Mouse (Mus musculus) hindbrain, postnatal 0 days (tissue): ENCODE measurements around the gene Rnf220. TPM values are rescaled to one million over a fixed set of nuclear protein-coding genes. Genes with fewer than 3 reads are reported as not detected.

ENCODE experiments used
- ATAC-seq: fragments of 200-750 bp; cut with Nextera tagmentation; 2 replicates; pipeline ENCODE4 v1.8.0; 2017; ENCODE audit warnings: mild to moderate bottlenecking, moderate TSS enrichment, moderate library complexity
- DNase-seq: peaks from one replicate; pipeline ENCODE4 v3.0.0-alpha.2; 2015; ENCODE audit warnings: low spot score
- H3K27ac ChIP-seq: fragments of 300-500 bp; sonication (generic); 2 replicates; pipeline ENCODE4 v1.5.1; 2014; ENCODE audit warnings: mild to moderate bottlenecking
- H3K27me3 ChIP-seq: fragments of 300-500 bp; sonication (generic); 2 replicates; pipeline ENCODE4 v1.6.1; 2014; ENCODE audit warnings: low read length, mixed read lengths; ENCODE audit not compliant: insufficient read depth
- H3K36me3 ChIP-seq: fragments of 300-500 bp; sonication (generic); 2 replicates; pipeline ENCODE4 v1.6.1; 2014; ENCODE audit warnings: low read length, mixed read lengths; ENCODE audit not compliant: insufficient read depth
- H3K4me1 ChIP-seq: fragments of 300-500 bp; sonication (generic); 2 replicates; pipeline ENCODE4 v1.6.1; 2014; ENCODE audit warnings: antibody characterized with exemption, low read length, mixed read lengths; ENCODE audit not compliant: insufficient read depth
- H3K4me2 ChIP-seq: fragments of 300-500 bp; sonication (generic); 2 replicates; pipeline ENCODE4 v1.6.1; 2014; ENCODE audit warnings: low read depth, mild to moderate bottlenecking, low read length, moderate library complexity, mixed read lengths
- H3K4me3 ChIP-seq: fragments of 300-500 bp; sonication (generic); 2 replicates; pipeline ENCODE4 v1.5.1; 2014; ENCODE audit warnings: low read length
- H3K9ac ChIP-seq: fragments of 300-500 bp; sonication (generic); replicated peaks from 2 replicates; pipeline ENCODE4 v1.6.1; 2014; ENCODE audit warnings: mild to moderate bottlenecking, low read length, moderate library complexity, mixed read lengths
- H3K9me3 ChIP-seq: fragments of 300-500 bp; sonication (generic); 2 replicates; pipeline ENCODE4 v1.6.1; 2016; ENCODE audit warnings: low read length, mixed read lengths
- CTCF ChIP-seq: IDR thresholded peaks from 2 replicates; pipeline ENCODE4 v1.5.1; 2016; ENCODE audit warnings: antibody characterized with exemption, control low read depth, low read depth
- WGBS: fragments of 180-500 bp; shearing (Covaris S2); extraction: QIAGEN DNeasy Blood & Tissue Kit; methylation state at CpG from one replicate; pipeline ENCODE4 v1.1.7; 2014; 5-methylcytosine and 5-hydroxymethylcytosine counted together
- polyA plus RNA-seq: library from polyadenylated mRNA; unstranded; fragments of >200 nt; fragmentation: Nextera tagmentation; extraction: Ambion mirVana; gene quantifications from 2 replicates; pipeline ENCODE4 v1.2.1, GENCODE M21; 2015
- total RNA-seq: library from RNA; depleted of rRNA; stranded (reverse); fragments of >200 nt; gene quantifications from 2 replicates; pipeline ENCODE4 v1.2.3, GENCODE M21; 2014

Gene Rnf220
- total and polyA plus RNA-seq, 2 experiments from 2014 or later = 105 to 156 TPM

DNA sequence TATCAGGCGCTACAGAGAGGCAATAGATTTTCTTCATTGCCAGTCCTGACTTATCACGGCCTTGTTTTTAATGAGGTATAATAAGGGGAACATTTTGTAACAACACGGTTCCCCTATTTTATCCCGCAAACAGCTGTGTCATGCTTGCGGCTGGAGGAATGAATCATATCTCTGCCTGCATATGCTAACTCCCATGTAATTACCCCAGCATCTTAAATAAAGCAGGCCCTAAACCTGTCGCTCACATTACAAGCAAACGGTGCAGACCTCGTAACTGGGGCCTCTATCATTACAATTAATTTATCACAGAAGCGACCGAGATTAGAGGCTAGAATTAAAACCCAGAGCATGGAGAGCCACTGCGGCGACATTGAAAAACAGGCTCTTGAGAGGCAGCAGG lies 69.3 kb downstream of the Rnf220 start:
- Histone ChIP-seq H3K4me3 (no peak overlapping the region), H3K36me3 (no peaks in the 10 kb centered on the region), H3K9me3 (no peaks in the 10 kb centered on the region), H3K9ac (no peak overlapping the region), H3K4me2 (no peak overlapping the region), H3K4me1 (no peaks in the 10 kb centered on the region), H3K27me3 (peaks cover 4% of the 10 kb centered on the region; the same call in 1 of the 2 replicates), H3K27ac (no peak overlapping the region)
- WGBS = 60% methylated on average over 12 of the region's 12 CpGs
- ATAC-seq (no peak), DNase-seq (no peak)
- no peak for TF ChIP-seq CTCF

GRCm38 (mm10) chr4:117421077-117421476 lies 75.8 kb downstream of the Rnf220 start:
- H3K9ac ChIP-seq = no peak overlapping the region
- ATAC-seq = no peak
- peaks cover 24% of the 10 kb centered on the region for H3K27me3 ChIP-seq
- no peak overlapping the region for H3K4me3 ChIP-seq
- H3K4me1 ChIP-seq = no peaks in the 10 kb centered on the region
- H3K4me2 ChIP-seq = no peak overlapping the region
- whole genome bisulfite sequencing = 69% methylated on average over 7 of the region's 7 CpGs
- no peak for TF ChIP-seq CTCF
- H3K9me3 ChIP-seq = no peaks in the 10 kb centered on the region
- H3K36me3 ChIP-seq = no peaks in the 10 kb centered on the region
- DNase-seq = no peak
- H3K27ac ChIP-seq = no peak overlapping the region

GRCm38 (mm10) chr4:117416827-117417226 lies 80.0 kb downstream of the Rnf220 start:
- ATAC-seq (no peak), DNase-seq (no peak)
- no peak for TF ChIP-seq CTCF
- Histone ChIP-seq H3K9me3 (no peaks in the 10 kb centered on the region), H3K9ac (no peak overlapping the region), H3K27ac (no peak overlapping the region), H3K27me3 (peaks cover 31% of the 10 kb centered on the region), H3K4me1 (no peaks in the 10 kb centered on the region), H3K36me3 (no peaks in the 10 kb centered on the region), H3K4me3 (no peak overlapping the region), H3K4me2 (no peak overlapping the region)
- WGBS = 73% methylated on average over 1 of the region's 1 CpGs

- peaks cover 15% of the 10 kb centered on the region for H3K27me3 ChIP-seq
- WGBS = 18% methylated on average over 3 of the region's 3 CpGs
- peaks cover 4% of the 10 kb centered on the region; the same call in 1 of the 2 replicates for H3K4me1 ChIP-seq
- no peaks in the 10 kb centered on the region for H3K36me3 ChIP-seq
- TF ChIP-seq CTCF = no peak
- H3K9ac ChIP-seq = no peak overlapping the region
- H3K4me2 ChIP-seq = no peak overlapping the region
- no peak overlapping the region for H3K4me3 ChIP-seq
- ATAC-seq (no peak), DNase-seq (no peak)
- no peaks in the 10 kb centered on the region for H3K9me3 ChIP-seq
- no peak overlapping the region for H3K27ac ChIP-seq
Observed at GRCm38 (mm10) chr4:117410049-117410410, 86.8 kb downstream of the Rnf220 start.

GRCm38 (mm10) chr4:117409144-117410048 lies 87.5 kb downstream of the Rnf220 start:
- WGBS = 26% methylated on average over 14 of the region's 14 CpGs
- Histone ChIP-seq H3K27ac (no peak overlapping the region), H3K9me3 (no peaks in the 10 kb centered on the region), H3K4me2 (no peak overlapping the region), H3K27me3 (peaks cover 15% of the 10 kb centered on the region), H3K9ac (no peak overlapping the region), H3K36me3 (no peaks in the 10 kb centered on the region), H3K4me1 (peaks cover 4% of the 10 kb centered on the region; the same call in 1 of the 2 replicates), H3K4me3 (no peak overlapping the region)
- no peak for TF ChIP-seq CTCF
- peak; percentile 69 for ATAC-seq
- DNase-seq = peak; percentile 24

GRCm38 (mm10) chr4:117407945-117408344 lies 88.9 kb downstream of the Rnf220 start:
- DNase-seq (no peak), ATAC-seq (no peak)
- H3K27me3 ChIP-seq = peaks cover 21% of the 10 kb centered on the region
- no peak overlapping the region for H3K4me3 ChIP-seq
- WGBS = 65% methylated on average over 5 of the region's 5 CpGs
- H3K4me2 ChIP-seq = no peak overlapping the region
- H3K9ac ChIP-seq = no peak overlapping the region
- TF ChIP-seq CTCF = no peak
- H3K9me3 ChIP-seq = no peaks in the 10 kb centered on the region
- no peaks in the 10 kb centered on the region for H3K36me3 ChIP-seq
- peaks cover 4% of the 10 kb centered on the region; the same call in 1 of the 2 replicates for H3K4me1 ChIP-seq
- no peak overlapping the region for H3K27ac ChIP-seq

DNA sequence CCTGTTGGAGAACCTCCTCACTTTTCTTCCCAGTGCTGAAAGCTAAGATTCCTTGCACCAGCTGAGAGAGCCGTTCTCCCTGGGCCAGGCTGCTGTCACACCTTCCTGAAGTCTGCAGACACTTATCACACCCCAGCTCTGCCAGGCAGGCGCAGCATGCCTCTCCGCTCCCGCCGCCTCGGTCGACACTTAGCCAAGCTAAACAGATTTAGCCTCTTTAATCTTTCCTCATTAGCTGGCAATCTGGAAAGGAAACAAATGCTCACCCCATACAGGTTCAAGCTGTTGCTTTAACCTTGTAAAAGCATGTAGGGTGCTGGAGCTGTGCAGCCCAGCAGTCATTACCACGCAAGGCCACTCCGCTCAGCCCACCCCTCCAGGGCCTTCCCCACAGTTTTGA lies 90.9 kb downstream of the Rnf220 start:
- TF ChIP-seq CTCF = no peak
- Histone ChIP-seq H3K4me2 (no peak overlapping the region), H3K4me1 (peaks cover 4% of the 10 kb centered on the region; the same call in 1 of the 2 replicates), H3K9ac (no peak overlapping the region), H3K4me3 (no peak overlapping the region), H3K9me3 (no peaks in the 10 kb centered on the region), H3K27ac (no peak overlapping the region), H3K27me3 (peaks cover 19% of the 10 kb centered on the region), H3K36me3 (no peaks in the 10 kb centered on the region)
- peak; percentile 18; the same call in 1 of the 2 replicates for ATAC-seq
- DNase-seq = peak; percentile 57
- 40% methylated on average over 9 of the region's 9 CpGs for WGBS
